Mouse (Mus musculus) effector memory CD4-positive, alpha-beta T cell, adult 7 months (primary cell): ENCODE results near the gene Rnf44. TPM values are rescaled to one million over a fixed set of nuclear protein-coding genes. Genes with fewer than 3 reads are reported as not detected.

Source experiments
- polyA plus RNA-seq: library from polyadenylated mRNA; unstranded; fragments of 100-300 nt; shearing (Covaris generic); gene quantifications from one replicate; pipeline ENCODE4 v1.2.1, GENCODE M21; 2017

Gene Rnf44
- polyA plus RNA-seq, result 90.4 TPM

GRCm38 (mm10) chr13:54693558-54694347 lies at the start of gene Rnf44:
TSS of gene Rnf44 (minus strand) at chr13:54693907.

GRCm38 (mm10) chr13:54701243-54701642 lies 7.5 kb upstream of the Rnf44 start, which contains the start of gene Cdhr2:
TSS of gene Cdhr2 (plus strand) at chr13:54701461.

Other genes with a start within 250 kb of the Rnf44 start
- gene Thoc3, start 225.1 kb downstream of the Rnf44 start, polyA plus RNA-seq, result 24.8 TPM
- gene Simc1, start 190.1 kb downstream of the Rnf44 start, polyA plus RNA-seq, result 41.7 TPM
- gene 4833439L19Rik, start 128.5 kb downstream of the Rnf44 start, polyA plus RNA-seq, result 72.7 TPM
- gene Arl10, start 118.9 kb downstream of the Rnf44 start, polyA plus RNA-seq, result 1.8 TPM
- gene Nop16, start 103.8 kb downstream of the Rnf44 start, polyA plus RNA-seq, result 26.2 TPM
- gene Higd2a, start 103.7 kb downstream of the Rnf44 start, polyA plus RNA-seq, result 138 TPM
- gene Cltb, start 82.6 kb downstream of the Rnf44 start, polyA plus RNA-seq, result 80.2 TPM
- gene Faf2, start 72.1 kb downstream of the Rnf44 start, polyA plus RNA-seq, result 76.6 TPM
- gene Cdhr2, start 7.6 kb upstream of the Rnf44 start, polyA plus RNA-seq, result 0.12 TPM
- gene Gprin1, start 56.0 kb upstream of the Rnf44 start, polyA plus RNA-seq, result not detected
- gene Sncb, start 72.7 kb upstream of the Rnf44 start, polyA plus RNA-seq, result 0.57 TPM
- not detected for gene Eif4e1b, start 90.1 kb upstream of the Rnf44 start, polyA plus RNA-seq
- 6.1 TPM for gene Tspan17, start 95.5 kb upstream of the Rnf44 start, polyA plus RNA-seq